Mouse (Mus musculus) liver, embryonic 14.5 days (tissue): ENCODE data around the gene Rex1bd.

ENCODE experiments used
- CTCF ChIP-seq: IDR thresholded peaks from 2 replicates; pipeline ENCODE4 v1.5.1; 2016; ENCODE audit warnings: antibody characterized with exemption, low read depth, control low read depth
- EP300 ChIP-seq: IDR thresholded peaks from 2 replicates; pipeline ENCODE4 v1.6.1; 2016; ENCODE audit warnings: antibody characterized with exemption, low read depth

GRCm38 (mm10) chr8:70466771-70467170, 39.8 kb downstream of the Rex1bd start:
- TF ChIP-seq EP300 (no peak), CTCF (no peak)
